Mouse (Mus musculus) adipose tissue, adult 10 weeks (tissue): ENCODE data around the gene Olfr1472. TPM values are rescaled to one million over a fixed set of nuclear protein-coding genes. Genes with fewer than 3 reads are reported as not detected.

Experiments used
- polyA plus RNA-seq: library from polyadenylated mRNA; stranded (reverse); fragments of 350-450 nt; fragmentation: Illumina TruSeq; extraction: RNeasy Lipid Tissue Mini Kit (QIAGEN cat#74804); gene quantifications from one replicate; pipeline ENCODE4 v1.2.3, GENCODE M21; 2014; ENCODE audit warnings: low read depth, low replicate concordance

Gene Olfr1472
- polyA plus RNA-seq: not detected

GRCm38 (mm10) chr19:13455986-13456385 is at the start of gene Olfr1472:
Gene Olfr1472, minus strand, starts transcription at chr19:13456086.

DNA sequence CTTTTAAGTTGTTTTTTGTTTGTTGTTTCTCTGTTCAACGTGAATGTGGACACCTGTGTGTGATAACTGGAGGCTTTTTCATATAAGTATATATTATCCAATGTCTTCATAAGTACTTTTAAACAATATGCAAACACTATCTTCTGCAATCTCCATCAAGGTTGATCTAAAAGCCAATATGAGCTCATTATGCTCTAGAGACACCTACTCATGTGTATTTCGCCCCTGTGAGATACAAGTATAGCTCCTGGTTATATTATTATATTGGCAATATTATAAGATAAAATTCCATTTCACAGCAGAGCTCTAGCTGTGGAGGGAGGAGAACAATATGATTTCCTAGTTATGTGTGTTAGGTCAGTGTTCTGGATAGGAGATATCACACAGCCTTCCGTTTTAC is 44.4 kb upstream of the Olfr1472 start, which contains the start of gene Olfr1477:
Olfr1477 (plus strand) TSS at position 301 of the 400 bp plus-strand sequence.

GRCm38 (mm10) chr19:13480096-13480495 is 24.2 kb upstream of the Olfr1472 start, which contains the start of gene Olfr1475:
Gene Olfr1475, minus strand, starts transcription at chr19:13480196.

DNA sequence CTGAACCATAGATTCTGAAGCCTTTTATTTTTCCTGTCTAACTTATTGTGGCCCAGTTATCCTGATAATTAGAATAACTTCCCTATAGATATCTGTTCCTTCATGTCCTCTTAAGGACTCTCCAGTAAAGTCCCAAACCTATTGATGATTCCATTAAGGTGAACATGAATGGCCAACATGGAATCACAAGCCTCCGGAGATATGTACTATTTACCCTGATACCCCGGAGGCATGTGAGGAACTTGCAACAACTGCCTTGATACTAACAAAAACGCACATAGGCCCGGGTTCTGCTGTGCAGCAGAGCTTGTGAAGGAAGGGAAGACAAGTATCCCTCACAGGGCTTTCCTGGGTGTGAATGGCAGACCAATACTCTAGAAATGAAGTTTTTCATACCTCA is 13.4 kb upstream of the Olfr1472 start, which contains the start of gene Olfr1474:
Olfr1474 (plus strand) TSS at position 301 of the 400 bp plus-strand sequence.

GRCm38 (mm10) chr19:13443109-13443508 is 12.8 kb downstream of the Olfr1472 start, which contains the start of gene Olfr1471:
Gene Olfr1471, plus strand, starts transcription at chr19:13443409.

GRCm38 (mm10) chr19:13407549-13407948 is 48.3 kb downstream of the Olfr1472 start, which contains the start of gene Olfr1469:
Gene Olfr1469, plus strand, starts transcription at chr19:13407849.

Other genes with a start within 250 kb of the Olfr1472 start
- gene Olfr1463, start 224.8 kb downstream of the Olfr1472 start, polyA plus RNA-seq: not detected
- gene Olfr1465, start 140.5 kb downstream of the Olfr1472 start, polyA plus RNA-seq: not detected
- gene Olfr1466, start 117.2 kb downstream of the Olfr1472 start, polyA plus RNA-seq: not detected
- not detected for gene Olfr1467, start 93.8 kb downstream of the Olfr1472 start, polyA plus RNA-seq
- not detected for gene Olfr1469, start 48.2 kb downstream of the Olfr1472 start, polyA plus RNA-seq
- not detected for gene Olfr1471, start 12.7 kb downstream of the Olfr1472 start, polyA plus RNA-seq
- not detected for gene Olfr1474, start 13.5 kb upstream of the Olfr1472 start, polyA plus RNA-seq
- not detected for gene Olfr1475, start 24.1 kb upstream of the Olfr1472 start, polyA plus RNA-seq
- gene Olfr1477, start 44.5 kb upstream of the Olfr1472 start, polyA plus RNA-seq: not detected
- not detected for gene Olfr1480, start 71.8 kb upstream of the Olfr1472 start, polyA plus RNA-seq
- not detected for gene Olfr1484, start 127.4 kb upstream of the Olfr1472 start, polyA plus RNA-seq
- not detected for gene Olfr1487, start 161.3 kb upstream of the Olfr1472 start, polyA plus RNA-seq
- gene Olfr1489, start 175.5 kb upstream of the Olfr1472 start, polyA plus RNA-seq: not detected
- not detected for gene Olfr1490, start 195.0 kb upstream of the Olfr1472 start, polyA plus RNA-seq
- gene Olfr1491, start 241.2 kb upstream of the Olfr1472 start, polyA plus RNA-seq: not detected